Mouse (Mus musculus) frontal cortex, adult 2 months (tissue): ENCODE results near the gene Cdsn. TPM values are rescaled to one million over a fixed set of nuclear protein-coding genes. Genes with fewer than 3 reads are reported as not detected.

ENCODE experiments used
- polyA plus RNA-seq: library from polyadenylated mRNA; depleted of rRNA; stranded (reverse); fragments of >200 nt; gene quantifications from 2 replicates; pipeline ENCODE4 v1.2.3, GENCODE M21; 2012; rRNA removed

Cdsn gene
- polyA plus RNA-seq, 1 experiment: 0.70 TPM

Other genes with a start within 250 kb of the Cdsn start
- gene H2-Q1, start 231.7 kb upstream of the Cdsn start, polyA plus RNA-seq: 0.44 and 1.1 TPM in 2 replicates
- gene H2-Q2, start 209.9 kb upstream of the Cdsn start, polyA plus RNA-seq: 0.14 and 0.46 TPM in 2 replicates
- gene H2-Q4, start 172.5 kb upstream of the Cdsn start, polyA plus RNA-seq: 9.1 and 9.7 TPM in 2 replicates
- gene H2-Q6, start 127.3 kb upstream of the Cdsn start, polyA plus RNA-seq: 0.88 and 0.99 TPM in 2 replicates
- gene H2-Q7, start 113.0 kb upstream of the Cdsn start, polyA plus RNA-seq: 1.8 and 2.3 TPM in 2 replicates
- gene H2-Q10, start 82.0 kb upstream of the Cdsn start, polyA plus RNA-seq: 0.10 and 0.11 TPM in 2 replicates
- gene Pou5f1, start 46.1 kb upstream of the Cdsn start, polyA plus RNA-seq: 0.10 TPM in 1 of 2 replicates, not detected in the other
- 7.2 and 7.7 TPM in 2 replicates for gene Tcf19, start 35.3 kb upstream of the Cdsn start, polyA plus RNA-seq
- gene Cchcr1, start 35.0 kb upstream of the Cdsn start, polyA plus RNA-seq: 10.7 and 11.6 TPM in 2 replicates
- 0.44 and 0.65 TPM in 2 replicates for gene Psors1c2, start 18.9 kb upstream of the Cdsn start, polyA plus RNA-seq
- gene 2300002M23Rik, start 15.3 kb downstream of the Cdsn start, polyA plus RNA-seq: not detected in 2 replicates
- not detected in 2 replicates for gene Sfta2, start 49.4 kb downstream of the Cdsn start, polyA plus RNA-seq
- gene Gm9573, start 74.5 kb downstream of the Cdsn start, polyA plus RNA-seq: 0.06 TPM in 2 replicates
- gene Mucl3, start 91.6 kb downstream of the Cdsn start, polyA plus RNA-seq: 0.08 TPM in 1 of 2 replicates, not detected in the other
- gene Vars2, start 115.5 kb downstream of the Cdsn start, polyA plus RNA-seq: 34.1 and 36.7 TPM in 2 replicates
- 26.2 and 26.6 TPM in 2 replicates for gene Gtf2h4, start 121.6 kb downstream of the Cdsn start, polyA plus RNA-seq
- gene Ddr1, start 152.5 kb downstream of the Cdsn start, polyA plus RNA-seq: 46.6 and 46.8 TPM in 2 replicates